Mouse (Mus musculus) limb, embryonic 10.5 days (tissue): ENCODE data around the gene Atf5. TPM values are rescaled to one million over a fixed set of nuclear protein-coding genes. Genes with fewer than 3 reads are reported as not detected.
A peak's percentile ranks its signal among the peaks of the same experiment; 100 is the strongest.

Source experiments
- DNase-seq: peaks from one replicate; pipeline ENCODE4 v3.0.0-alpha.2; 2017; ENCODE audit warnings: low spot score
- H3K27ac ChIP-seq: fragments of 300-500 bp; sonication (generic); 2 replicates; pipeline ENCODE4 v1.5.1; 2016; ENCODE audit warnings: mild to moderate bottlenecking
- H3K27me3 ChIP-seq: fragments of 300-500 bp; sonication (generic); 2 replicates; pipeline ENCODE4 v1.6.1; 2016; ENCODE audit warnings: low read depth, mild to moderate bottlenecking; ENCODE audit not compliant: poor library complexity, severe bottlenecking
- H3K36me3 ChIP-seq: fragments of 300-500 bp; sonication (generic); 2 replicates; pipeline ENCODE4 v1.6.1; 2016; ENCODE audit warnings: mild to moderate bottlenecking, moderate library complexity
- H3K4me1 ChIP-seq: fragments of 300-500 bp; sonication (generic); 2 replicates; pipeline ENCODE4 v1.6.1; 2016
- H3K4me3 ChIP-seq: fragments of 300-500 bp; sonication (generic); 2 replicates; pipeline ENCODE4 v1.5.1; 2016; ENCODE audit warnings: mild to moderate bottlenecking, moderate library complexity
- H3K9me3 ChIP-seq: fragments of 300-500 bp; sonication (generic); replicated peaks from 2 replicates; pipeline ENCODE4 v1.6.1; 2016; ENCODE audit warnings: mild to moderate bottlenecking
- WGBS: fragments of 180-500 bp; shearing (Covaris S2); methylation state at CpG from one replicate; pipeline ENCODE4 v1.1.7; 2016; 5-methylcytosine and 5-hydroxymethylcytosine counted together
- polyA plus RNA-seq: library from polyadenylated mRNA; unstranded; fragments of >200 nt; fragmentation: Nextera tagmentation; extraction: Ambion mirVana; gene quantifications from 2 replicates; pipeline ENCODE4 v1.2.1, GENCODE M21; 2016

Gene Atf5
- polyA plus RNA-seq, 1 experiment from 2014 or later = 3.1 TPM

GRCm38 (mm10) chr7:44845006-44845405, 28.5 kb upstream of the Atf5 start:
- H3K9me3 ChIP-seq = no peaks in the 10 kb centered on the region
- no peak for DNase-seq
- no peak overlapping the region for H3K4me3 ChIP-seq
- 90% methylated on average over 10 of the region's 10 CpGs for WGBS
- H3K27me3 ChIP-seq = peaks cover 20% of the 10 kb centered on the region
- peaks cover 69% of the 10 kb centered on the region for H3K36me3 ChIP-seq
- no peak overlapping the region for H3K27ac ChIP-seq
- H3K4me1 ChIP-seq = peaks cover 19% of the 10 kb centered on the region

- H3K27me3 ChIP-seq = peaks cover 41% of the 10 kb centered on the region
- WGBS = 92% methylated on average over 8 of the region's 8 CpGs
- no peak overlapping the region for H3K27ac ChIP-seq
- DNase-seq = no peak
- no peaks in the 10 kb centered on the region for H3K9me3 ChIP-seq
- no peak overlapping the region for H3K4me3 ChIP-seq
- H3K36me3 ChIP-seq = peaks cover 69% of the 10 kb centered on the region
- peaks cover 19% of the 10 kb centered on the region for H3K4me1 ChIP-seq
Measured at GRCm38 (mm10) chr7:44841825-44842463, 25.5 kb upstream of the Atf5 start.

GRCm38 (mm10) chr7:44840426-44840825, 24.0 kb upstream of the Atf5 start:
- H3K4me1 ChIP-seq = peaks cover 28% of the 10 kb centered on the region
- peak overlapping the region; percentile 47; the same call in 1 of the 2 replicates for H3K4me3 ChIP-seq
- H3K36me3 ChIP-seq = peaks cover 56% of the 10 kb centered on the region
- H3K9me3 ChIP-seq = no peaks in the 10 kb centered on the region
- no peak overlapping the region for H3K27ac ChIP-seq
- WGBS = 65% methylated on average over 14 of the region's 14 CpGs
- H3K27me3 ChIP-seq = peaks cover 41% of the 10 kb centered on the region
- DNase-seq = no peak

GRCm38 (mm10) chr7:44839491-44840191, 23.2 kb upstream of the Atf5 start:
- peaks cover 41% of the 10 kb centered on the region for H3K27me3 ChIP-seq
- WGBS = 2% methylated on average over 58 of the region's 58 CpGs
- peak overlapping the region; percentile 47 for H3K4me3 ChIP-seq
- H3K4me1 ChIP-seq = peaks cover 28% of the 10 kb centered on the region
- peaks cover 48% of the 10 kb centered on the region for H3K36me3 ChIP-seq
- DNase-seq = peak; percentile 60
- no peaks in the 10 kb centered on the region for H3K9me3 ChIP-seq
- H3K27ac ChIP-seq = peak overlapping the region; percentile 28; the same call in 1 of the 2 replicates

- H3K4me3 ChIP-seq = peak overlapping the region; percentile 47
- H3K27me3 ChIP-seq = peaks cover 41% of the 10 kb centered on the region
- peaks cover 43% of the 10 kb centered on the region for H3K36me3 ChIP-seq
- H3K4me1 ChIP-seq = peaks cover 28% of the 10 kb centered on the region
- DNase-seq = peak; percentile 48
- 28% methylated on average over 11 of the region's 11 CpGs for WGBS
- no peaks in the 10 kb centered on the region for H3K9me3 ChIP-seq
- H3K27ac ChIP-seq = no peak overlapping the region
Measured at GRCm38 (mm10) chr7:44839171-44839490, 22.7 kb upstream of the Atf5 start.

- Histone ChIP-seq H3K9me3 (no peaks in the 10 kb centered on the region), H3K36me3 (peaks cover 36% of the 10 kb centered on the region), H3K27me3 (peaks cover 41% of the 10 kb centered on the region), H3K27ac (no peak overlapping the region), H3K4me3 (no peak overlapping the region), H3K4me1 (peaks cover 28% of the 10 kb centered on the region)
- DNase-seq = no peak
- WGBS = 82% methylated on average over 6 of the region's 6 CpGs
Measured at GRCm38 (mm10) chr7:44838073-44838472, 21.6 kb upstream of the Atf5 start.

- H3K4me3 ChIP-seq = no peak overlapping the region
- H3K27ac ChIP-seq = no peak overlapping the region
- no peak for DNase-seq
- H3K9me3 ChIP-seq = no peaks in the 10 kb centered on the region
- peaks cover 31% of the 10 kb centered on the region for H3K36me3 ChIP-seq
- 85% methylated on average over 9 of the region's 9 CpGs for WGBS
- peaks cover 28% of the 10 kb centered on the region for H3K4me1 ChIP-seq
- H3K27me3 ChIP-seq = peaks cover 36% of the 10 kb centered on the region
Measured at GRCm38 (mm10) chr7:44836423-44837053, 20.1 kb upstream of the Atf5 start.

GRCm38 (mm10) chr7:44836016-44836404, 19.6 kb upstream of the Atf5 start:
- WGBS = 44% methylated on average over 3 of the region's 3 CpGs

GRCm38 (mm10) chr7:44835373-44836015, 19.0 kb upstream of the Atf5 start:
- Histone ChIP-seq H3K4me1 (peaks cover 25% of the 10 kb centered on the region), H3K27ac (no peak overlapping the region), H3K4me3 (no peak overlapping the region), H3K36me3 (peaks cover 31% of the 10 kb centered on the region), H3K27me3 (peaks cover 26% of the 10 kb centered on the region), H3K9me3 (no peaks in the 10 kb centered on the region)
- WGBS = 93% methylated on average over 1 of the region's 1 CpGs
- DNase-seq = no peak

More at GRCm38 (mm10) chr7:44836016-44836404, 19.6 kb upstream of the Atf5 start:
- H3K4me1 ChIP-seq = peaks cover 28% of the 10 kb centered on the region
- peaks cover 31% of the 10 kb centered on the region for H3K36me3 ChIP-seq
- H3K4me3 ChIP-seq = no peak overlapping the region
- no peak for DNase-seq
- H3K27me3 ChIP-seq = peaks cover 31% of the 10 kb centered on the region
- no peaks in the 10 kb centered on the region for H3K9me3 ChIP-seq
- no peak overlapping the region for H3K27ac ChIP-seq

GRCm38 (mm10) chr7:44832763-44833162, 16.3 kb upstream of the Atf5 start:
- no peaks in the 10 kb centered on the region for H3K27me3 ChIP-seq
- no peak overlapping the region for H3K27ac ChIP-seq
- no peak for DNase-seq
- H3K4me3 ChIP-seq = no peak overlapping the region
- no peaks in the 10 kb centered on the region for H3K9me3 ChIP-seq
- H3K4me1 ChIP-seq = peaks cover 10% of the 10 kb centered on the region
- 81% methylated on average over 4 of the region's 4 CpGs for WGBS
- peaks cover 55% of the 10 kb centered on the region for H3K36me3 ChIP-seq

- DNase-seq = no peak
- WGBS = 97% methylated on average over 5 of the region's 5 CpGs
- Histone ChIP-seq H3K27ac (no peak overlapping the region), H3K36me3 (peaks cover 74% of the 10 kb centered on the region), H3K9me3 (no peaks in the 10 kb centered on the region), H3K4me3 (no peak overlapping the region), H3K4me1 (peaks cover 3% of the 10 kb centered on the region), H3K27me3 (no peaks in the 10 kb centered on the region)
Measured at GRCm38 (mm10) chr7:44828706-44829105, 12.2 kb upstream of the Atf5 start.

- DNase-seq = no peak
- H3K4me3 ChIP-seq = no peak overlapping the region
- no peaks in the 10 kb centered on the region for H3K9me3 ChIP-seq
- H3K4me1 ChIP-seq = peaks cover 3% of the 10 kb centered on the region
- 85% methylated on average over 3 of the region's 3 CpGs for WGBS
- H3K27ac ChIP-seq = no peak overlapping the region
- H3K27me3 ChIP-seq = no peaks in the 10 kb centered on the region
- H3K36me3 ChIP-seq = peaks cover 79% of the 10 kb centered on the region
Measured at GRCm38 (mm10) chr7:44826771-44827170, 10.3 kb upstream of the Atf5 start.

GRCm38 (mm10) chr7:44824872-44825271, 8.4 kb upstream of the Atf5 start:
- H3K4me1 ChIP-seq = peaks cover 5% of the 10 kb centered on the region
- H3K9me3 ChIP-seq = no peaks in the 10 kb centered on the region
- DNase-seq = peak; percentile 82
- no peak overlapping the region for H3K27ac ChIP-seq
- peaks cover 65% of the 10 kb centered on the region for H3K36me3 ChIP-seq
- WGBS = 38% methylated on average over 3 of the region's 3 CpGs
- H3K27me3 ChIP-seq = no peaks in the 10 kb centered on the region
- no peak overlapping the region for H3K4me3 ChIP-seq
